Mouse (Mus musculus) megakaryocyte, embryonic 14.5 days (primary cell): ENCODE data around the gene Pigv.

Experiments
- FLI1 ChIP-seq: IDR thresholded peaks from 2 replicates; pipeline ENCODE4 v1.6.1; 2012; ENCODE audit warnings: low read length, inconsistent platforms, mixed read lengths
- GATA1 ChIP-seq: IDR thresholded peaks from 3 replicates; pipeline ENCODE4 v1.6.1; 2012; ENCODE audit warnings: mixed read lengths, low read length, inconsistent platforms, borderline replicate concordance

GRCm38 (mm10) chr4:133686512-133686911 lies 14.1 kb upstream of the Pigv start:
- TF ChIP-seq GATA1 = no peak
- no peak for TF ChIP-seq FLI1
